Mouse (Mus musculus) C2C12 (cell line): Measurements from ENCODE around the gene 1700024G13Rik. TPM values are rescaled to one million over a fixed set of nuclear protein-coding genes. Genes with fewer than 3 reads are reported as not detected.
"Not testable (repeated sequence)": the region's sequence is repeated elsewhere in the genome, so short reads cannot be mapped to it uniquely, and the experiment has no call there.

ENCODE experiments used
- H3K27me3 ChIP-seq: one replicate; pipeline ENCODE4 v1.6.1; 2011; ENCODE audit not compliant: control insufficient read depth, insufficient read depth, insufficient read length
- H3K36me3 ChIP-seq: one replicate; pipeline ENCODE4 v1.6.1; 2011; ENCODE audit not compliant: control insufficient read depth, insufficient read depth
- H3K4me3 ChIP-seq: one replicate; pipeline ENCODE4 v1.5.1; 2011; ENCODE audit warnings: mild to moderate bottlenecking, control low read depth; ENCODE audit not compliant: poor library complexity, insufficient read depth, severe bottlenecking
- H3K79me2 ChIP-seq: one replicate; pipeline ENCODE4 v1.6.1; 2011; ENCODE audit not compliant: control insufficient read depth, insufficient read depth
- H3K79me3 ChIP-seq: one replicate; pipeline ENCODE4 v1.6.1; 2011; ENCODE audit warnings: low read depth, control low read depth
- H3ac ChIP-seq: one replicate; pipeline ENCODE3; 2011; ENCODE audit warnings: low read depth; ENCODE audit not compliant: control insufficient read depth, insufficient read length
- CEBPB ChIP-seq: IDR thresholded peaks from one replicate; pipeline ENCODE4 v1.6.1; 2011; ENCODE audit warnings: low read depth, mild to moderate bottlenecking, control low read depth, moderate library complexity
- CTCF ChIP-seq: IDR thresholded peaks from one replicate; pipeline ENCODE4 v1.5.1; 2011; ENCODE audit not compliant: control insufficient read depth, insufficient read depth, insufficient read length
- FOSL1 ChIP-seq: IDR thresholded peaks from one replicate; pipeline ENCODE4 v1.8.0; 2011; ENCODE audit warnings: mild to moderate bottlenecking, low read length; ENCODE audit not compliant: poor library complexity, insufficient read depth, severe bottlenecking
- MAX ChIP-seq: IDR thresholded peaks from one replicate; pipeline ENCODE4 v1.6.1; 2011; ENCODE audit warnings: mild to moderate bottlenecking, control low read depth
- MYOD1 ChIP-seq: IDR thresholded peaks from one replicate; pipeline ENCODE4 v1.6.1; 2011; ENCODE audit warnings: low read depth; ENCODE audit not compliant: control insufficient read depth, insufficient read length
- MYOG ChIP-seq: IDR thresholded peaks from one replicate; pipeline ENCODE4 v1.6.1; 2011; ENCODE audit not compliant: control insufficient read depth, insufficient read length; ENCODE audit errors: extremely low read depth
- USF1 ChIP-seq: IDR thresholded peaks from one replicate; pipeline ENCODE4 v1.6.1; 2011; ENCODE audit warnings: low read depth, mild to moderate bottlenecking, control low read depth, moderate library complexity
- polyA plus RNA-seq: library from polyadenylated mRNA; unstranded; fragments of >200 nt; fragmentation: generic; extraction: Trizol; gene quantifications from one replicate; pipeline ENCODE4 v1.2.1, GENCODE M21; 2012; ENCODE audit warnings: missing spikeins

Gene 1700024G13Rik
- polyA plus RNA-seq, 1 experiment: not detected

DNA sequence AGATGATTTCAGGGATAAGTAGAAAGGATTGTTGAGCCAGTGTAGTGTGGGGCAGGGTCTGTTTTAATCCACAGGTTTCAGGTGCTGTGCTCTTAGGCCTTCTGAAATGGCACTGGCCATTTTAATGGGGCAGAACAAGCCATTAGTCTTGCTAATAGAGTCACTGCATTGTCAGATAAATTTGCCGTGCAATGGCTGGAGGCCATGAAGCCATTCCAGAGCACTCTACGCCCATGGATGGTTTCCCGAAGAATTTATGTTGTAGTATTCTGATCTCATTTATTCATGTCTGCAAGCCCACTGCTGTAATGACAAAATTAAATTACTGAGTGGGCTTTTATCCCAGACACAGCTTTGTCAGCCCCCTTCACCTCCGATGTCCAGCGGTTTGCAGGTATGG, 21.9 kb upstream of the 1700024G13Rik start:
- Histone ChIP-seq H3K4me3 (no peak overlapping the region), H3K27me3 (peaks cover 26% of the 10 kb centered on the region), H3K79me2 (no peaks in the 10 kb centered on the region), H3K79me3 (no peaks in the 10 kb centered on the region), H3K36me3 (no peaks in the 10 kb centered on the region), H3ac (no peak overlapping the region)
- no peak for TF ChIP-seq CEBPB
- no peak for TF ChIP-seq MYOG
- TF ChIP-seq CTCF: no peak
- no peak for TF ChIP-seq MYOD1
- TF ChIP-seq FOSL1: no peak
- no peak for TF ChIP-seq USF1
- no peak for TF ChIP-seq MAX

DNA sequence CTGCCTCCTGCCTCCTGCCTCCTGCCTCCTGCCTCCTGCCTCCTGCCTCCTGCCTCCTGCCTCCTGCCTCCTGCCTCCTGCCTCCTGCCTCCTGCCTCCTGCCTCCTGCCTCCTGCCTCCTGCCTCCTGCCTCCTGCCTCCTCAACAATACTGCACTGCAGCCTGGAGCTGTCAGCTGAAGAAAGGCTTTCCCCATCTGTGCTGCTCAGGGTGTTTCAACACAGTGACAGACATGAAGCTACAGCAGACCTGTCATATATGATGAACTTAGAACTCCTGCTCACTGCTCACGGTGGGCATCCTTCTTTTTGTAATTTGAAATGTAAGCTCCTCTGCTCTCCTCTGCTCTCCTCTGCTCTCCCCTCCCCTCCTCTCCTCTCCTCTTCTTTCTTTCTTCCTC, 17.2 kb upstream of the 1700024G13Rik start:
- not testable (repeated sequence) for H3K4me3 ChIP-seq, H3K79me3 ChIP-seq, H3K79me2 ChIP-seq, H3K36me3 ChIP-seq, H3ac ChIP-seq
- H3K27me3 ChIP-seq: peaks cover 20% of the 10 kb centered on the region

DNA sequence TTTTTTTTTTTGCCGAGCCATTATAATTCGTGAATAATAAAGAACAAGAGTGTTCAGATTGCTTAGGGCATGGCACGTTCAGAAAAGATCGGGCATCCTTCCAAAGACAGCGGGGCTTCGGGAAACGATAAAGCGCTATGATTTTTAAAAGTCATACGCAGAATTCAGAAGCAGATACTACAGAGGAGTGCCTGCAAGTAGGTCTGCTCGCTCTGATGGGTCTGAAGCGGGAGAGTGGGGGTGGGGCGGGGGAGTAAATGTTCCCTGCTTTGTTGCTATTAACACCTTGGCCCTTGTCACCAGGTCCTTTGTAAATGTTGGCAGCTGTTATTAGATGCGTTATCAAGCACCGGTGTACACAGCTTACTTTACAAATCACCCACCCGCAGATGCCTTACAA, 6.6 kb downstream of the 1700024G13Rik start:
- no peaks in the 10 kb centered on the region for H3K36me3 ChIP-seq
- no peak overlapping the region for H3K4me3 ChIP-seq
- H3ac ChIP-seq: no peak overlapping the region
- TF ChIP-seq USF1: no peak
- no peak for TF ChIP-seq MYOG
- TF ChIP-seq MYOD1: no peak
- no peak for TF ChIP-seq CEBPB
- TF ChIP-seq MAX: no peak
- TF ChIP-seq CTCF: no peak
- TF ChIP-seq FOSL1: no peak
- H3K79me2 ChIP-seq: no peaks in the 10 kb centered on the region
- no peaks in the 10 kb centered on the region for H3K79me3 ChIP-seq
- H3K27me3 ChIP-seq: peaks cover 77% of the 10 kb centered on the region

DNA sequence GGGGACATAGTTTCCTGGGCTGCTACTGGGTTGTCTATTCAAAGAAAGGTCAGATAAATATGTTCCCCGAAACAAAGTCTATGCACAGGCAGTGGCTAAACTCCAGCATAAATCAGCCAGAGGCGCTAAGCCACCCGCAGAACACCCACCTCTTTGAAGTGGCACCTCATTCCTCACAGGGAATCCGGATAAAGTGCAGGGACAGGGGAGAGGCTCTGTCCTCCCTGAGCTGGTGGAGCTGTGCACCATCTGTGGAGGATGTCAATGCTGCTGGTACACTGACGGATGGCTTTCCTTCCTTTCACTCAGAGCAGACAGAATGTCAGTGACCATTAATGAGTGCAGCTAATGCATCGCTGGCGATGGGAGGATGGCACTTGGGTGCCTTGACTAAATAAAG, 7.1 kb downstream of the 1700024G13Rik start:
- Histone ChIP-seq H3K79me3 (no peaks in the 10 kb centered on the region), H3K4me3 (no peak overlapping the region), H3ac (no peak overlapping the region), H3K36me3 (no peaks in the 10 kb centered on the region), H3K79me2 (no peaks in the 10 kb centered on the region), H3K27me3 (peaks cover 79% of the 10 kb centered on the region)
- TF ChIP-seq MYOG (no peak), FOSL1 (no peak), MAX (no peak), CEBPB (no peak), MYOD1 (no peak), USF1 (no peak), CTCF (no peak)

DNA sequence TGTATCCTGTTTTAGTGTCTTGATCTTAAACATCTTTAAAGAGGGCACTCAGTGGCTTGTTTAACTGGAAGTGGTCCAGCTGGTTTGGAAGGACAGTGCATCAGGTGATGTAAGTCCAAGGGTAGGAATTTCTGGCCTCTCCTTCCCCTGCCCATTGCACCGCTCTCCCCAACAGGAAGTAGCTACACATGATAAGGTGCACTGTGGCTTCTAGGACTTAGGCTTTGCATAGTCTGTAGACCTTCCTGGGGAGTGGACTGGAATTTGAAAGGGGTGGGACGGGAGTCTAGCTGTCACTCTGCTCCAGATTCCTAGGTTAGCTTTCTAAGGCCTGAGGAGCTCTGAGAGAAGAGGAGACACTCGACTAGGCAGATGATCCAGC, 8.1 kb downstream of the 1700024G13Rik start:
- TF ChIP-seq MAX (no peak), CTCF (no peak), CEBPB (no peak)
- Histone ChIP-seq H3K4me3 (no peak overlapping the region), H3ac (no peak overlapping the region), H3K27me3 (peaks cover 78% of the 10 kb centered on the region), H3K79me2 (no peaks in the 10 kb centered on the region), H3K79me3 (no peaks in the 10 kb centered on the region), H3K36me3 (no peaks in the 10 kb centered on the region)

DNA sequence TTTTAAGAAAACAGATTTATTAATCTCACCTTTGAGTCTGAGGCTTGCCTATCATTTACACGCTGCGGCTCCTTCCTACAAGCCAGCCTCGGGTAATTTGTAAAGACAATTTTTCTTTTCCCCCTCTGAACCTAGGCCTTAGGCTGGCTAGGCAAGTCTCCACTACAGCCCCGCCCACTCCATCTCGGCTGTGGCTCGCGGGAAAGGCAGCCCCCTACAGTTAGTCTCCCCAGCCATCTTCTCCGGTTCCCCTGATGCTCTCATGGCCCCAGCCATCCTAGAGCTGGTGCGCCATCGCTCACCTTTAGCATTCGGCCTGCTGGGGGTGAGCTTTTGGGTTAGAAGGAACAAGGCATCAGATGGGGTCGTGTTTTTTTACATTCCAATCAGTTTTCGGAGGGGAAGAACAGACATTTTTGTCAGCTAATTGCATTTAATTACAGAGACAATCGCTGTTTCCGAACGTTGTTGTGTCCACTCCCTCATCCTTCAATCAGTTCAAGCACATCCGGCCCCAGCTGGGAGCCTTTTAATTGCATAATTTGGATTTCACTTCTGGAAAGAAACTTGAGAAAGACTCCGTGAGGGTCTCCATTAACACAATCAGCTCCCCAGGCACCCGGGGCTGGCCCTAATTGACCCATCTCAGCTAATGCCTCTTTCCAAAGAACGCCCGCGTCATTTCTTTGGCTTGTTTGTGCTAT, 8.6 kb downstream of the 1700024G13Rik start:
- TF ChIP-seq MAX (no peak), MYOG (no peak), MYOD1 (no peak), FOSL1 (no peak), CTCF (no peak), USF1 (no peak), CEBPB (no peak)
- Histone ChIP-seq H3K27me3 (peaks cover 81% of the 10 kb centered on the region), H3K4me3 (no peak overlapping the region), H3K79me3 (no peaks in the 10 kb centered on the region), H3ac (no peak overlapping the region), H3K36me3 (no peaks in the 10 kb centered on the region), H3K79me2 (no peaks in the 10 kb centered on the region)
